Mouse (Mus musculus): ENCODE measurements around the gene 1700001J03Rik. TPM values are rescaled to one million over a fixed set of nuclear protein-coding genes. Genes with fewer than 3 reads are reported as not detected.
"Not testable (repeated sequence)": the region's sequence is repeated elsewhere in the genome, so short reads cannot be mapped to it uniquely, and the experiment has no call there.

1700001J03Rik gene
- polyA plus RNA-seq (2016; fragmentation: Nextera tagmentation; extraction: Ambion mirVana) = not detected in 2 replicates

DNA sequence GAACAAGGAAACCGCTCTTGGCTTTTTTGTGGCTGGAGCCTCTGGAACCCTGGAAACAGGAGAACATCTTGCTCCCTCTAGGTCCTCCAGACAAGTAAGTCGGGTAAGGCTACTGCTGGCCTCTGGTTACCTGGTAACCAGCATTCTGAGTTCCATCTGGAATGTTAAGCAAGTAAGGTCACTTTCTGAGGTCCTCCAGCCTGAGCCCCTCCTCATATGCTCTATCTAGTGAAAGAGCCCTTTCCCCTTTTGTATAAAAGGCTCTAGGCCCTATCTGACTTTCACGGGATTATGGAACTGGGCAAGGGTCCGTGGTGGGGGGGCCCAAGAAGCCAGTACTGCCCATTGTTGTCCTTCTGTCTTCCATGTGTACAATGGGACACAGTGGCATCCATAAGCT, at the start of gene 1700001J03Rik:
TSS of gene 1700001J03Rik (minus strand) at position 101 of the 400 bp plus-strand sequence.
- not testable (repeated sequence) for H3K4me1 ChIP-seq; H3K27ac ChIP-seq (replicated peaks); H3K36me3 ChIP-seq; ATAC-seq (ENCODE audit: low FRiP score, low read depth); H3K4me2 ChIP-seq (replicated peaks); H3K27me3 ChIP-seq; H3K9ac ChIP-seq (replicated peaks); H3K4me3 ChIP-seq
- H3K9me3 ChIP-seq = peaks cover 17% of the 10 kb centered on the region; the same call in 1 of the 2 replicates
- WGBS = 79% methylated on average over 4 of the region's 4 CpGs

- Histone ChIP-seq H3K36me3 (no peaks in the 10 kb centered on the region), H3K27me3 (no peaks in the 10 kb centered on the region), H3K9ac (replicated peaks) (no peak overlapping the region), H3K9me3 (no peaks in the 10 kb centered on the region), H3K4me3 (no peak overlapping the region), H3K27ac (replicated peaks) (no peak overlapping the region), H3K4me2 (replicated peaks) (no peak overlapping the region), H3K4me1 (peaks cover 22% of the 10 kb centered on the region)
- ATAC-seq (ENCODE audit: low FRiP score, low read depth) = no peak
- 94% methylated on average over 1 of the region's 1 CpGs for WGBS
Observed at GRCm38 (mm10) chr5:146234336-146234735, 49.2 kb upstream of the 1700001J03Rik start.

- ATAC-seq (ENCODE audit: low FRiP score, low read depth) = no peak
- no peaks in the 10 kb centered on the region for H3K36me3 ChIP-seq
- WGBS = 72% methylated on average over 11 of the region's 11 CpGs
- no peak overlapping the region for H3K27ac ChIP-seq (replicated peaks)
- peak overlapping the region; percentile 82 for H3K4me2 ChIP-seq (replicated peaks)
- no peaks in the 10 kb centered on the region for H3K27me3 ChIP-seq
- peak overlapping the region; percentile 97; the same call in 1 of the 2 replicates for H3K9ac ChIP-seq (replicated peaks)
- no peaks in the 10 kb centered on the region for H3K9me3 ChIP-seq
- peaks cover 22% of the 10 kb centered on the region for H3K4me1 ChIP-seq
- H3K4me3 ChIP-seq = peak overlapping the region; percentile 95
Observed at GRCm38 (mm10) chr5:146232816-146233215, 47.7 kb upstream of the 1700001J03Rik start.

- Histone ChIP-seq H3K27ac (replicated peaks) (peak overlapping the region; percentile 97; the same call in 1 of the 2 replicates), H3K27me3 (no peaks in the 10 kb centered on the region), H3K9me3 (no peaks in the 10 kb centered on the region), H3K4me3 (peak overlapping the region; percentile 95), H3K9ac (replicated peaks) (peak overlapping the region; percentile 97), H3K4me2 (replicated peaks) (peak overlapping the region; percentile 82), H3K36me3 (no peaks in the 10 kb centered on the region), H3K4me1 (peaks cover 21% of the 10 kb centered on the region)
- WGBS = 41% methylated on average over 6 of the region's 6 CpGs
- no peak for ATAC-seq (ENCODE audit: low FRiP score, low read depth)
Observed at GRCm38 (mm10) chr5:146232056-146232675, 47.1 kb upstream of the 1700001J03Rik start.

- peak overlapping the region; percentile 82 for H3K4me2 ChIP-seq (replicated peaks)
- peak overlapping the region; percentile 95 for H3K4me3 ChIP-seq
- WGBS = under 1% methylated on average over 19 of the region's 19 CpGs
- H3K27me3 ChIP-seq = no peaks in the 10 kb centered on the region
- no peaks in the 10 kb centered on the region for H3K9me3 ChIP-seq
- peak overlapping the region; percentile 97 for H3K9ac ChIP-seq (replicated peaks)
- H3K27ac ChIP-seq (replicated peaks) = peak overlapping the region; percentile 97
- ATAC-seq (ENCODE audit: low FRiP score, low read depth) = 0 out of 2 replicates have a peak, but pooled peaks have one; percentile 10
- H3K4me1 ChIP-seq = peaks cover 19% of the 10 kb centered on the region
- no peaks in the 10 kb centered on the region for H3K36me3 ChIP-seq
Observed at GRCm38 (mm10) chr5:146231655-146231996, 46.5 kb upstream of the 1700001J03Rik start.

DNA sequence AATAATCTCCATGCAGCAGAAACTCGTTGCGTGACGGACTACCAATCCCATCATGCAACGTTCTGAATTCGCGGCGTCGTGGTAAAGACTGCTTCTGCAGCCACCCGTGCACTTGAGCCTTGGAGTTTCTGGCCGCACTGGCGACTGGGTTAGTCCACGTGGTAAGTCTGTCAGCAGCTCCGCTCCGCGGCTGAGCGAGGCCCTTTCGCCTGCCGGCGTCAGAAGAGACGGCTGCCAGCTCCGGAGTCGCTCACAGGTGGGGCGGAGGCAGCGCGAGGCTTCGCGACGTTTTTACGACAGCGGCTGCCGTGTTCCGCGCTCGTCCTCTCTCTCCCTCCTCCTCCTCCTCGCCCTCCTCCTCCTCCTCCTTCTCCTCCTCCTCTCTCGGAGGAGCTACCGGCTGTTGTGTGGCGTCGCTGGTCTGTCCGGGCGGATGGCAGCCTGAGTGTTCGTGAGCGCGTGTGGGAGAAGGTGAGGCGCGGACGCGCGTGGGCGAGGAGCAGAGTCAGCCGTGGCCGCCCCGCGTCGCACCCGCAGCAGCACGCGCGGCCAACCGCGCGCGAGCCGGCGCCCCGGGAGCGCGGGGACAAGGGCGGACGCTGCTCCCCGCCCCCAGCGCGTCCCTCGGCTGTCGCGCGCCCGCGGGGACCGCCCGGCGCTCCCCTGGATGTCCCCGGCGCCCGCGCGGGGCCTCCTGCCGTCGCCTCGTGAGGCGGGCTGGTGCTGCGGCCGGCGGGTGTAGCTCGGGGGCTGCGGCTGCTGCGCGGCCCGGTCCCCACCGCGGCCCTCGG, 46.0 kb upstream of the 1700001J03Rik start, which contains the start of gene Cdk8:
TSS of gene Cdk8 (plus strand) at position 367 of the 791 bp plus-strand sequence.
- H3K27me3 ChIP-seq = no peaks in the 10 kb centered on the region
- peak within 1 kb of the TSS; percentile 82 for H3K4me2 ChIP-seq (replicated peaks)
- ATAC-seq (ENCODE audit: low FRiP score, low read depth) = peak; percentile 90
- no peaks in the 10 kb centered on the region for H3K9me3 ChIP-seq
- H3K4me3 ChIP-seq = peak within 1 kb of the TSS; percentile 95
- WGBS = under 1% methylated on average over 61 of the region's 102 CpGs
- peak within 1 kb of the TSS; percentile 97 for H3K9ac ChIP-seq (replicated peaks)
- H3K27ac ChIP-seq (replicated peaks) = peak within 1 kb of the TSS; percentile 97
- H3K4me1 ChIP-seq = peaks cover 18% of the 10 kb centered on the region
- no peaks in the 10 kb centered on the region for H3K36me3 ChIP-seq

- WGBS = 57% methylated on average over 17 of the region's 17 CpGs
- peaks cover 15% of the 10 kb centered on the region for H3K4me1 ChIP-seq
- peak; percentile 10; the same call in 1 of the 2 replicates for ATAC-seq (ENCODE audit: low FRiP score, low read depth)
- H3K27me3 ChIP-seq = no peaks in the 10 kb centered on the region
- peak overlapping the region; percentile 82 for H3K4me2 ChIP-seq (replicated peaks)
- H3K9ac ChIP-seq (replicated peaks) = peak overlapping the region; percentile 97
- no peaks in the 10 kb centered on the region for H3K36me3 ChIP-seq
- H3K9me3 ChIP-seq = no peaks in the 10 kb centered on the region
- H3K4me3 ChIP-seq = peak overlapping the region; percentile 95
- H3K27ac ChIP-seq (replicated peaks) = peak overlapping the region; percentile 97
Observed at GRCm38 (mm10) chr5:146229869-146230650, 45.0 kb upstream of the 1700001J03Rik start.

- Histone ChIP-seq H3K4me3 (no peak overlapping the region), H3K9ac (replicated peaks) (no peak overlapping the region), H3K9me3 (no peaks in the 10 kb centered on the region), H3K27ac (replicated peaks) (no peak overlapping the region), H3K27me3 (no peaks in the 10 kb centered on the region), H3K4me2 (replicated peaks) (no peak overlapping the region), H3K4me1 (peaks cover 5% of the 10 kb centered on the region), H3K36me3 (no peaks in the 10 kb centered on the region)
- ATAC-seq (ENCODE audit: low FRiP score, low read depth) = no peak
- 88% methylated on average over 8 of the region's 8 CpGs for WGBS
Observed at GRCm38 (mm10) chr5:146227496-146227895, 42.4 kb upstream of the 1700001J03Rik start.

GRCm38 (mm10) chr5:146223786-146224185, 38.7 kb upstream of the 1700001J03Rik start:
- 0 out of 2 replicates have a peak, but pooled peaks cover 6% of the 10 kb centered on the region for H3K36me3 ChIP-seq
- H3K4me2 ChIP-seq (replicated peaks) = no peak overlapping the region
- no peaks in the 10 kb centered on the region for H3K9me3 ChIP-seq
- ATAC-seq (ENCODE audit: low FRiP score, low read depth) = no peak
- no peak overlapping the region for H3K9ac ChIP-seq (replicated peaks)
- no peak overlapping the region for H3K4me3 ChIP-seq
- H3K27ac ChIP-seq (replicated peaks) = no peak overlapping the region
- no peaks in the 10 kb centered on the region for H3K27me3 ChIP-seq
- H3K4me1 ChIP-seq = peaks cover 6% of the 10 kb centered on the region
- 85% methylated on average over 5 of the region's 5 CpGs for WGBS

DNA sequence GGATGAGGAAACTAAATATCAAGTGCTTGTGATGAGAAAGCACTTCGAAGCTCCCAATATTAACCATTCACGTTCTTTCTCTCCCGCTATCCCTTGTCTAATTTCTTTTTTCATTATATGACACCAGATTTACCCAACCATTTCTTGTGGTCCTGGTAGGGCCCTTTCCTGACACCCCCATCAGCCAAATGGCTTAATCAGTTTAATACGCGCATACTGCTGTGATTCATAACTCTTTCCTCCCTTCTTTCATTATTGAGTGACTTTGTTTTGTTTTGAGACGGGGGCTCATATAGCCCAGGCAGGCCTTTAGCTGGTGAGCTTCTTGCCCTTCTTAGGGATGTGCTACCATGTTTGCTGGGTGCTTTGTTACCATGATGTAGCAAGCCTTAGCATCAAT, 36.6 kb upstream of the 1700001J03Rik start:
- Histone ChIP-seq H3K9me3 (no peaks in the 10 kb centered on the region), H3K4me3 (peak overlapping the region; percentile 70), H3K4me1 (peaks cover 6% of the 10 kb centered on the region), H3K36me3 (peaks cover 24% of the 10 kb centered on the region; the same call in 1 of the 2 replicates), H3K27me3 (no peaks in the 10 kb centered on the region), H3K4me2 (replicated peaks) (peak overlapping the region; percentile 64), H3K9ac (replicated peaks) (peak overlapping the region; percentile 73), H3K27ac (replicated peaks) (peak overlapping the region; percentile 96)
- 33% methylated on average over 6 of the region's 6 CpGs for WGBS
- no peak for ATAC-seq (ENCODE audit: low FRiP score, low read depth)

GRCm38 (mm10) chr5:146220879-146221714, 36.0 kb upstream of the 1700001J03Rik start, which contains the start of gene Rnf6:
Gene Rnf6, minus strand, starts transcription at chr5:146221555.
- no peaks in the 10 kb centered on the region for H3K27me3 ChIP-seq
- WGBS = under 1% methylated on average over 67 of the region's 67 CpGs
- H3K4me3 ChIP-seq = peak within 1 kb of the TSS; percentile 70
- peak; percentile 100 for ATAC-seq (ENCODE audit: low FRiP score, low read depth)
- peaks cover 28% of the 10 kb centered on the region for H3K36me3 ChIP-seq
- H3K9ac ChIP-seq (replicated peaks) = peak within 1 kb of the TSS; percentile 73
- H3K9me3 ChIP-seq = no peaks in the 10 kb centered on the region
- H3K27ac ChIP-seq (replicated peaks) = peak within 1 kb of the TSS; percentile 96
- H3K4me1 ChIP-seq = peaks cover 6% of the 10 kb centered on the region
- peak within 1 kb of the TSS; percentile 64 for H3K4me2 ChIP-seq (replicated peaks)
